Mouse (Mus musculus) liver, adult 2 months (tissue): ENCODE data around the gene Hook2. TPM values are rescaled to one million over a fixed set of nuclear protein-coding genes. Genes with fewer than 3 reads are reported as not detected.
A peak's percentile ranks its signal among the peaks of the same experiment; 100 is the strongest.

ENCODE experiments used
- DNase-seq: peaks from one replicate; pipeline ENCODE4 v3.0.0-alpha.2; 2011; ENCODE audit warnings: low read depth, low spot score; ENCODE audit errors: extremely low read depth
- H3K27ac ChIP-seq: fragments of 200-500 bp; replicated peaks from 2 replicates; pipeline ENCODE4 v1.5.1; 2012; ENCODE audit warnings: low read depth, mild to moderate bottlenecking, control low read depth, inconsistent platforms, low read length; ENCODE audit not compliant: insufficient read depth
- H3K27me3 ChIP-seq: fragments of 200-500 bp; 2 replicates; pipeline ENCODE4 v1.6.1; 2012; ENCODE audit warnings: mild to moderate bottlenecking, moderate library complexity, low read length, inconsistent platforms; ENCODE audit not compliant: control insufficient read depth, insufficient read depth
- H3K36me3 ChIP-seq: fragments of 200-500 bp; 2 replicates; pipeline ENCODE4 v1.6.1; 2012; ENCODE audit warnings: low read length, inconsistent platforms; ENCODE audit not compliant: control insufficient read depth, insufficient read depth
- H3K4me1 ChIP-seq: fragments of 200-500 bp; 2 replicates; pipeline ENCODE4 v1.6.1; 2011; ENCODE audit warnings: low read length; ENCODE audit not compliant: control insufficient read depth, insufficient read depth
- H3K4me3 ChIP-seq: fragments of 200-500 bp; 2 replicates; pipeline ENCODE4 v1.5.1; 2011; ENCODE audit warnings: low read depth, mild to moderate bottlenecking, control low read depth, low read length, moderate library complexity; ENCODE audit not compliant: insufficient read depth
- H3K79me2 ChIP-seq: fragments of 200-500 bp; 2 replicates; pipeline ENCODE4 v1.6.1; 2012; ENCODE audit warnings: inconsistent platforms, mild to moderate bottlenecking, low read length, moderate library complexity; ENCODE audit not compliant: control insufficient read depth, insufficient read depth
- H3K9ac ChIP-seq: fragments of 200-500 bp; 2 replicates; pipeline ENCODE4 v1.6.1; 2012; ENCODE audit warnings: low read depth, mild to moderate bottlenecking, control low read depth, inconsistent platforms, low read length
- CTCF ChIP-seq: fragments of 200-500 bp; IDR thresholded peaks from 2 replicates; pipeline ENCODE4 v1.5.1; 2011; ENCODE audit warnings: low read depth, low read length, control low read depth
- POLR2A ChIP-seq: fragments of 200-500 bp; IDR thresholded peaks from 2 replicates; pipeline ENCODE4 v1.6.1; 2011; ENCODE audit warnings: low read length, control low read depth; ENCODE audit not compliant: insufficient read depth; ENCODE audit errors: extremely low read depth
- WGBS: fragments of 180-500 bp; shearing (Covaris S2); methylation state at CpG from one replicate; pipeline ENCODE4 v1.1.7; 2018; 5-methylcytosine and 5-hydroxymethylcytosine counted together
- polyA plus RNA-seq: library from polyadenylated mRNA; depleted of rRNA; stranded (reverse); fragments of >200 nt; gene quantifications from 2 replicates; pipeline ENCODE4 v1.2.3, GENCODE M21; 2012
- total RNA-seq: library from RNA; depleted of rRNA; stranded (reverse); fragments of >200 nt; gene quantifications from 2 replicates; pipeline ENCODE4 v1.2.3, GENCODE M21; 2014

The Hook2 gene
- total and polyA plus RNA-seq, 2 experiments = 12.4 to 12.5 TPM

GRCm38 (mm10) chr8:84974543-84975142 lies 15.8 kb upstream of the Hook2 start:
- Histone ChIP-seq H3K9ac (no peak overlapping the region), H3K27me3 (no peaks in the 10 kb centered on the region), H3K36me3 (peaks cover 3% of the 10 kb centered on the region), H3K4me1 (peaks cover 22% of the 10 kb centered on the region), H3K27ac (peak overlapping the region; percentile 61), H3K79me2 (peaks cover 10% of the 10 kb centered on the region; the same call in 1 of the 2 replicates), H3K4me3 (no peak overlapping the region)
- 39% methylated on average over 8 of the region's 8 CpGs for WGBS
- DNase-seq = no peak
- no peak for TF ChIP-seq POLR2A
- no peak for TF ChIP-seq CTCF

GRCm38 (mm10) chr8:84975434-84975833 lies 15.0 kb upstream of the Hook2 start:
- peak overlapping the region; percentile 84 for H3K27ac ChIP-seq
- peaks cover 10% of the 10 kb centered on the region; the same call in 1 of the 2 replicates for H3K79me2 ChIP-seq
- H3K27me3 ChIP-seq = no peaks in the 10 kb centered on the region
- H3K36me3 ChIP-seq = peaks cover 3% of the 10 kb centered on the region
- peak; percentile 39 for DNase-seq
- TF ChIP-seq CTCF = peak; percentile 78
- TF ChIP-seq POLR2A = no peak
- no peak overlapping the region; the same call in 1 of the 2 replicates for H3K4me3 ChIP-seq
- peaks cover 18% of the 10 kb centered on the region for H3K4me1 ChIP-seq
- H3K9ac ChIP-seq = peak overlapping the region; percentile 68
- WGBS = 26% methylated on average over 7 of the region's 7 CpGs

GRCm38 (mm10) chr8:84976031-84976762 lies 14.2 kb upstream of the Hook2 start:
- peak; percentile 86 for DNase-seq
- Histone ChIP-seq H3K27me3 (no peaks in the 10 kb centered on the region), H3K27ac (peak overlapping the region; percentile 84), H3K79me2 (peaks cover 10% of the 10 kb centered on the region; the same call in 1 of the 2 replicates), H3K4me3 (peak overlapping the region; percentile 93), H3K4me1 (peaks cover 24% of the 10 kb centered on the region), H3K36me3 (peaks cover 3% of the 10 kb centered on the region), H3K9ac (peak overlapping the region; percentile 92)
- TF ChIP-seq CTCF = no peak
- peak; percentile 59; the same call in 1 of the 2 replicates for TF ChIP-seq POLR2A
- WGBS = under 1% methylated on average over 61 of the region's 61 CpGs

- Histone ChIP-seq H3K4me1 (peaks cover 26% of the 10 kb centered on the region), H3K36me3 (no peaks in the 10 kb centered on the region; the same call in 1 of the 2 replicates), H3K79me2 (peaks cover 10% of the 10 kb centered on the region; the same call in 1 of the 2 replicates), H3K27me3 (no peaks in the 10 kb centered on the region), H3K27ac (peak overlapping the region; percentile 83), H3K4me3 (peak overlapping the region; percentile 93), H3K9ac (peak overlapping the region; percentile 92)
- under 1% methylated on average over 25 of the region's 25 CpGs for WGBS
- TF ChIP-seq CTCF (no peak), POLR2A (0 out of 2 replicates have a peak, but pooled peaks have one; percentile 12)
- no peak for DNase-seq
These were observed 13.5 kb upstream of the Hook2 start for GRCm38 (mm10) chr8:84976763-84977434.

GRCm38 (mm10) chr8:84977435-84978247 lies 12.8 kb upstream of the Hook2 start:
- H3K4me3 ChIP-seq = peak overlapping the region; percentile 93
- H3K27ac ChIP-seq = peak overlapping the region; percentile 83
- TF ChIP-seq CTCF = no peak
- no peak for TF ChIP-seq POLR2A
- DNase-seq = peak; percentile 71
- no peaks in the 10 kb centered on the region for H3K27me3 ChIP-seq
- H3K9ac ChIP-seq = peak overlapping the region; percentile 92
- no peaks in the 10 kb centered on the region for H3K36me3 ChIP-seq
- peaks cover 10% of the 10 kb centered on the region; the same call in 1 of the 2 replicates for H3K79me2 ChIP-seq
- WGBS = under 1% methylated on average over 69 of the region's 70 CpGs
- peaks cover 26% of the 10 kb centered on the region for H3K4me1 ChIP-seq
